Mouse (Mus musculus): ENCODE data around the gene Zfp9. TPM values are rescaled to one million over a fixed set of nuclear protein-coding genes. Genes with fewer than 3 reads are reported as not detected.
A peak's percentile ranks its signal among the peaks of the same experiment; 100 is the strongest.

Gene Zfp9
- polyA plus RNA-seq (2011; ENCODE audit: insufficient read depth, insufficient read length, low read depth, missing spikeins) = 2.3 and 2.4 TPM in 2 replicates

DNA sequence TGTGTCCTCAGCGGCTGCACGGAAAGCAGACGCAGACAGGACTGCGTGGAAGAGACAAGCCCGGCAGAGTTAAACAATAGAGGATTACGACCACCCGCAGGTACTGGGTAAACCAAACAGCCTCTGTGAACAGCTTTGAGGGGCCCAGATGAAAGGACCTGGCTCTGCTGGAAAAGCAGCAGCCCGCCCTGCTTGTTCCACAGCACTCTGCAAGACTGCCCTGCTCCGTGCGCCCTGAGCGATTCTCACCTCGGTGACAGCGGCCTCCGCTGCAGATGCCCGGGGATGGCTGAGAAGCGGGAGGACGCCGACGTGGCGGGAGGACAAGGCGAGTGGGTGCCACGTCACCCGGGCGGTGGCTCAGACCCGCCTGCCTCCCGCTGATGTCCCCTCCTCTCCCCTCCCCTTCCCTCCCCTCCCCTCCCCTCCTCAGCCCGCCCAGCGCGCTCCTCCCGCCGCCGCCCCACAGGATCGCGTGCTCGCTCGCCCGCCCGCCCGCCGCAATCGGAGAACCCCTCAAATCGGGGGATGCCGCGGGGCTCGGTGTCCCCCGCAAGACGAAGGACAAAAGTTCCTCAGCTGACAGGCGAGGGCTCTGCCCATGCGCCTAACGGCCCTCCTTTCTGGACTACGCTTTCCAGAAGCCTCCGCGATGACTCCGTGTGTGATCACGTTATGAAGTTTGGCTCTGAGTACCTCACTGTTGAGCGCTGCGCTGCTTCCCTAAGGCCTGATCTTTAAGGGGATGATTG, at the start of gene Zfp9:
Gene Zfp9, minus strand, starts transcription at position 364 of the 752 bp plus-strand sequence.
- Histone ChIP-seq H3K4me1 (ENCODE audit: control insufficient read depth, insufficient read depth, low read length) (no peaks in the 10 kb centered on the region), H3K4me3 (ENCODE audit: low read depth, low read length) (peak within 1 kb of the TSS; percentile 62), H3K27ac (ENCODE audit: insufficient read depth, low read length) (no peak within 1 kb of the TSS), H3K36me3 (ENCODE audit: control insufficient read depth, insufficient read depth, low read length, poor library complexity, severe bottlenecking) (no peaks in the 10 kb centered on the region), H3K9me3 (replicated peaks; ENCODE audit: control insufficient read depth, insufficient read depth, low read length, poor library complexity, severe bottlenecking) (no peaks in the 10 kb centered on the region), H3K9ac (ENCODE audit: low read depth, poor library complexity, severe bottlenecking) (peak within 1 kb of the TSS; percentile 63), H3K27me3 (ENCODE audit: control insufficient read depth, insufficient read depth, low read length, poor library complexity, severe bottlenecking) (peaks cover 5% of the 10 kb centered on the region)
- TF ChIP-seq POLR2A (IDR thresholded peaks at IDR 0.05; ENCODE audit: insufficient read depth, low read length) = no peak
- no peak for TF ChIP-seq CTCF (IDR thresholded peaks at IDR 0.05; ENCODE audit: low read depth, low read length)
- no peak for TF ChIP-seq EP300 (IDR thresholded peaks at IDR 0.05; ENCODE audit: insufficient read depth, low read depth, low read length)

GRCm38 (mm10) chr6:118520668-118521067, 41.5 kb upstream of the Zfp9 start:
- Histone ChIP-seq H3K4me1 (ENCODE audit: control insufficient read depth, insufficient read depth, low read length) (no peaks in the 10 kb centered on the region), H3K36me3 (ENCODE audit: control insufficient read depth, insufficient read depth, low read length, poor library complexity, severe bottlenecking) (peaks cover 12% of the 10 kb centered on the region), H3K9me3 (replicated peaks; ENCODE audit: control insufficient read depth, insufficient read depth, low read length, poor library complexity, severe bottlenecking) (no peaks in the 10 kb centered on the region), H3K9ac (ENCODE audit: low read depth, poor library complexity, severe bottlenecking) (no peak overlapping the region), H3K27ac (ENCODE audit: insufficient read depth, low read length) (no peak overlapping the region), H3K4me3 (ENCODE audit: low read depth, low read length) (no peak overlapping the region), H3K27me3 (ENCODE audit: control insufficient read depth, insufficient read depth, low read length, poor library complexity, severe bottlenecking) (no peaks in the 10 kb centered on the region)
- TF ChIP-seq POLR2A (IDR thresholded peaks at IDR 0.05; ENCODE audit: insufficient read depth, low read length) (no peak), CTCF (IDR thresholded peaks at IDR 0.05; ENCODE audit: low read depth, low read length) (no peak), EP300 (IDR thresholded peaks at IDR 0.05; ENCODE audit: insufficient read depth, low read depth, low read length) (no peak)

GRCm38 (mm10) chr6:118513335-118514012, 34.4 kb upstream of the Zfp9 start:
- H3K27ac ChIP-seq (ENCODE audit: insufficient read depth, low read length) = no peak overlapping the region
- no peaks in the 10 kb centered on the region for H3K9me3 ChIP-seq (replicated peaks; ENCODE audit: control insufficient read depth, insufficient read depth, low read length, poor library complexity, severe bottlenecking)
- H3K36me3 ChIP-seq (ENCODE audit: control insufficient read depth, insufficient read depth, low read length, poor library complexity, severe bottlenecking) = no peaks in the 10 kb centered on the region; the same call in 1 of the 2 replicates
- TF ChIP-seq EP300 (IDR thresholded peaks at IDR 0.05; ENCODE audit: insufficient read depth, low read depth, low read length) = no peak
- no peak for TF ChIP-seq POLR2A (IDR thresholded peaks at IDR 0.05; ENCODE audit: insufficient read depth, low read length)
- no peak for TF ChIP-seq CTCF (IDR thresholded peaks at IDR 0.05; ENCODE audit: low read depth, low read length)
- no peak overlapping the region for H3K9ac ChIP-seq (ENCODE audit: low read depth, poor library complexity, severe bottlenecking)
- no peaks in the 10 kb centered on the region for H3K27me3 ChIP-seq (ENCODE audit: control insufficient read depth, insufficient read depth, low read length, poor library complexity, severe bottlenecking)
- H3K4me1 ChIP-seq (ENCODE audit: control insufficient read depth, insufficient read depth, low read length) = no peaks in the 10 kb centered on the region
- H3K4me3 ChIP-seq (ENCODE audit: low read depth, low read length) = no peak overlapping the region

DNA sequence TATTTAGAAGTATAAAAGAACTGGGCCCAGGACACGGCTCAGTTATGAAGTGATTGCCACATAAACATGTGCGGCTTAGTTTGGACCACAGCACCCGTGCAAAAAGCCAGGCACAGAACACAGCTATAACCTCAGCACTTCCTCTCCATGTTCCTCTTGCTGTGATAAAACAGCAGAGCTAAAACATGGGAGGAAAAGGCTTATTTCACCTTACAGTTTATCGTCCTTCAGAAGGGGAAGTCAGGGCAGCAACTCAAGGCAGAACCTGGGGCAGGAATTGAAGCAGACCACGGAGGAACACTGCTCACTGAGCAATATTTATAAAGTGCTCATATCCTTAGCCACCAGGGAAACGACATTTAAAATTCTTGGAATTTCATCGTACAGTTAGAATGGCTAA, 19.9 kb upstream of the Zfp9 start:
- TF ChIP-seq CTCF (IDR thresholded peaks at IDR 0.05; ENCODE audit: low read depth, low read length) (no peak), POLR2A (IDR thresholded peaks at IDR 0.05; ENCODE audit: insufficient read depth, low read length) (no peak), EP300 (IDR thresholded peaks at IDR 0.05; ENCODE audit: insufficient read depth, low read depth, low read length) (no peak)
- Histone ChIP-seq H3K9ac (ENCODE audit: low read depth, poor library complexity, severe bottlenecking) (no peak overlapping the region), H3K4me3 (ENCODE audit: low read depth, low read length) (no peak overlapping the region), H3K27me3 (ENCODE audit: control insufficient read depth, insufficient read depth, low read length, poor library complexity, severe bottlenecking) (no peaks in the 10 kb centered on the region), H3K9me3 (replicated peaks; ENCODE audit: control insufficient read depth, insufficient read depth, low read length, poor library complexity, severe bottlenecking) (no peaks in the 10 kb centered on the region), H3K36me3 (ENCODE audit: control insufficient read depth, insufficient read depth, low read length, poor library complexity, severe bottlenecking) (no peaks in the 10 kb centered on the region), H3K4me1 (ENCODE audit: control insufficient read depth, insufficient read depth, low read length) (no peaks in the 10 kb centered on the region), H3K27ac (ENCODE audit: insufficient read depth, low read length) (no peak overlapping the region)

GRCm38 (mm10) chr6:118482125-118482524, 3.0 kb upstream of the Zfp9 start:
- TF ChIP-seq EP300 (IDR thresholded peaks at IDR 0.05; ENCODE audit: insufficient read depth, low read depth, low read length) (no peak), CTCF (IDR thresholded peaks at IDR 0.05; ENCODE audit: low read depth, low read length) (no peak), POLR2A (IDR thresholded peaks at IDR 0.05; ENCODE audit: insufficient read depth, low read length) (no peak)
- H3K4me1 ChIP-seq (ENCODE audit: control insufficient read depth, insufficient read depth, low read length) = no peaks in the 10 kb centered on the region
- no peaks in the 10 kb centered on the region for H3K36me3 ChIP-seq (ENCODE audit: control insufficient read depth, insufficient read depth, low read length, poor library complexity, severe bottlenecking)
- H3K27ac ChIP-seq (ENCODE audit: insufficient read depth, low read length) = no peak overlapping the region
- H3K9ac ChIP-seq (ENCODE audit: low read depth, poor library complexity, severe bottlenecking) = no peak overlapping the region
- H3K4me3 ChIP-seq (ENCODE audit: low read depth, low read length) = no peak overlapping the region
- H3K9me3 ChIP-seq (replicated peaks; ENCODE audit: control insufficient read depth, insufficient read depth, low read length, poor library complexity, severe bottlenecking) = no peaks in the 10 kb centered on the region
- peaks cover 5% of the 10 kb centered on the region for H3K27me3 ChIP-seq (ENCODE audit: control insufficient read depth, insufficient read depth, low read length, poor library complexity, severe bottlenecking)

All from ES-Bruce4 (cell line).